Mouse (Mus musculus) layer of hippocampus, adult 18-20 months (tissue): ENCODE results near the gene Leo1. TPM values are rescaled to one million over a fixed set of nuclear protein-coding genes. Genes with fewer than 3 reads are reported as not detected.
"Not testable (repeated sequence)": the region's sequence is repeated elsewhere in the genome, so short reads cannot be mapped to it uniquely, and the experiment has no call there.

ENCODE experiments used
- DNase-seq, 2 experiments: peaks; one replicate each; pipeline ENCODE4 v3.0.0; 2022; ENCODE audit warnings: low spot score in 2 of 2
- total RNA-seq, 2 experiments: library from RNA; stranded (reverse); gene quantifications; 2 replicates each; pipeline ENCODE4 v1.2.3; 2021

Gene Leo1
- total RNA-seq, 2 experiments from 2014 or later = 22.9 to 23.2 TPM

GRCm38 (mm10) chr9:75466641-75467040, 25.3 kb downstream of the Leo1 start:
- DNase-seq = no peak

GRCm38 (mm10) chr9:75467581-75467980, 26.3 kb downstream of the Leo1 start:
- no peak for DNase-seq

GRCm38 (mm10) chr9:75468297-75468696, 27.0 kb downstream of the Leo1 start:
- no peak for DNase-seq

- DNase-seq = no peak
These were observed 35.9 kb downstream of the Leo1 start for GRCm38 (mm10) chr9:75477212-75477611.

GRCm38 (mm10) chr9:75479106-75479725, 37.9 kb downstream of the Leo1 start:
- DNase-seq = peak; percentile 13 to 55

GRCm38 (mm10) chr9:75480536-75481075, 39.3 kb downstream of the Leo1 start:
- DNase-seq = peak; percentile 11 to 42

GRCm38 (mm10) chr9:75485231-75485630, 43.9 kb downstream of the Leo1 start:
- no peak for DNase-seq

GRCm38 (mm10) chr9:75488255-75488654, 46.9 kb downstream of the Leo1 start:
- not testable (repeated sequence) for DNase-seq

- DNase-seq = peak in 1 of 2 experiments; percentile 45
These were observed 53.2 kb downstream of the Leo1 start for GRCm38 (mm10) chr9:75494407-75495005.

- DNase-seq = no peak
These were observed 54.6 kb downstream of the Leo1 start for GRCm38 (mm10) chr9:75495945-75496344.

GRCm38 (mm10) chr9:75498571-75498970, 57.2 kb downstream of the Leo1 start:
- no peak for DNase-seq

GRCm38 (mm10) chr9:75504311-75504710, 63.0 kb downstream of the Leo1 start:
- peak; percentile 22 to 59 for DNase-seq

- DNase-seq = no peak
These were observed 70.1 kb downstream of the Leo1 start for GRCm38 (mm10) chr9:75511236-75511939.

- peak; percentile 16 to 84 for DNase-seq
These were observed 74.3 kb downstream of the Leo1 start for GRCm38 (mm10) chr9:75515464-75516113.

Other genes starting within 250 kb of the Leo1 start
- under 1 TPM; 0.43 to 0.87 TPM for gene Myo5c, start 209.5 kb upstream of the Leo1 start, total RNA-seq
- 100 to 1,000 TPM; 130 to 135 TPM for gene Gnb5, start 135.2 kb upstream of the Leo1 start, total RNA-seq
- gene Bcl2l10, start 93.8 kb upstream of the Leo1 start, total RNA-seq = not detected
- gene Mapk6, start 31.5 kb upstream of the Leo1 start, total RNA-seq = 10 to 100 TPM; 25.4 to 27.0 TPM
- 10 to 100 TPM; 39.9 to 41.2 TPM for gene Tmod3, start 118.1 kb downstream of the Leo1 start, total RNA-seq
- 100 to 1,000 TPM; 382 to 386 TPM for gene Tmod2, start 169.8 kb downstream of the Leo1 start, total RNA-seq
- gene Lysmd2, start 184.2 kb downstream of the Leo1 start, total RNA-seq = 10 to 100 TPM; 60.8 to 67.2 TPM
- gene Scg3, start 242.5 kb downstream of the Leo1 start, total RNA-seq = 100 to 1,000 TPM; 259 to 270 TPM